Mouse (Mus musculus) A20 (cell line): ENCODE data around the gene Prss16.

Experiments
- DNase-seq: peaks from one replicate; pipeline ENCODE4 v3.0.0-alpha.2; 2011; ENCODE audit warnings: low read depth, low spot score

The Prss16 gene

DNA sequence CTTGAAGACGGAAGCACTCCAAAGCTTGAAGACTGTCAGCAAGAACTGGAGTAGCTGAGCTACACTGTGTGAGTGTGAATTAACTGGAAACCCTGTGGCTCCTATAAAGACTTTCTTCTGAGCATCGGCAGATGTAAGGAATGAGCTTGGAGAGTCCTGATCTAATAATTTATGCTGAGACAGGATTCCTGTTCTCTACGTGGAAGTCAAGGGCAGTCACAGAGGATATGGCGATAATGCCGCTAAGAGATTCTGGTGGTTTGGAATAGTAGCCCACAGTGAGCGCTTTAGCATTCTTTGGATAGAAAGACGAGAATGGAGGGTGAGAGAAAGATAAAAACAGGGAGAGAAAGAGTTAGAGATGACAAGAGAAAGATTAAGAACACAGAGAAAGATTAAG, 1.7 kb downstream of the Prss16 start:
- DNase-seq, result no peak

DNA sequence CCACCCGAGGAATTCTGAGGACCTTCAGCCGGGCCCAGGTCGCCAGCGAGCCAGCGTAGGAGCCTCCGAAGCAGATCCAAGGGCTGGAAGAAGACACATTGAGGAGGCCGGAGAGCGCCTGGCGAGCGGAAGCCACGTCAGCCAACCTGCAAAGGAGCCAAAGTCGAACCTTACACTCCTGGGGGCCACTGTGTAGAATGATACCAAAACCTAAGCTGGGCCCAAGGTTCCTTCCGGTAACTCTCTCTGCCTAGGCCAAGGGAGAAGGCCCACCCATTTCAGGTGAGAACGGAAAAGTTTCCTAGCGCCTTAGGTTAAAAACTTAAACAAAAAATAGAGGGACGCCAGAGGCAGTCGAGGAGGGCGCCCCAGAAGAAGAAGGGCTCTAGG, 2.4 kb downstream of the Prss16 start:
- DNase-seq, result no peak

DNA sequence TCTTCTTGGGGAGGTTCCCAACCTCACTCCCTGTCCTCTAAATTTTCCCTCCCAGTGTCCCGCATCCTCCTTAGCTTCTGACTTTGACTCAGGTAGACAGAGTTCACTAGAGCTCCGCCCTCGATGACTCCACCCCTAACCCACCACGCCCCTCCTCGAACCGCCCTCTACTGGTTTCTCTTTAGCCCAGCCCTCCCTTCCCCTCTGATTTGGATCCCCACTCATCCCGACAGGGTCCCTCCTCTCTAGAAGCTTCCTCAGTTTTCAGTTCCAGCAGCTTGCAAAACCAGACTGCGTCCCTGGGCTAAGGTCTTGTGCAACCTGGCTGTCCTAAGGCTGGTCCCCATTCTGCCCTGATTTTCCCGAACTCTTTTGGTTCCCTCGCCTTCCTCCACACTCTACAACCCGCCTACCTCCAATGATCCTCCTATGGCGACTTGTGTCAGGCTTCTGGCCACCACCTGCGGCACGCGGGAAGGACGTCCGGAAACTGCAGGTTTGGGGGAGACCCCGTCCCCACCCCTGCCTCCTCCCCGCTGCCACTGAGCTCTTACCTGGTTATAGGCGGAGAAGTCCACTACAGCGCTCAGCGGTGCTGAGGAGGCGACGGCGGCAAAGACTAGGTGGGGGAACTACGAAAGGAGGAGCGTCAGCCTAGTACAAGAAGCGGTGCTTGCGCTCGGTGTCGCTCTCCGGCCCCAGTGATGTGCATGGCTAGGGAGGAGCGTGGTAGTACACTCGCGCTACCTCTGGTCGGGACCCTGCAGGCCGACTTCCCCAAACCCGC, 3.0 kb downstream of the Prss16 start:
- DNase-seq, result peak; percentile 92

DNA sequence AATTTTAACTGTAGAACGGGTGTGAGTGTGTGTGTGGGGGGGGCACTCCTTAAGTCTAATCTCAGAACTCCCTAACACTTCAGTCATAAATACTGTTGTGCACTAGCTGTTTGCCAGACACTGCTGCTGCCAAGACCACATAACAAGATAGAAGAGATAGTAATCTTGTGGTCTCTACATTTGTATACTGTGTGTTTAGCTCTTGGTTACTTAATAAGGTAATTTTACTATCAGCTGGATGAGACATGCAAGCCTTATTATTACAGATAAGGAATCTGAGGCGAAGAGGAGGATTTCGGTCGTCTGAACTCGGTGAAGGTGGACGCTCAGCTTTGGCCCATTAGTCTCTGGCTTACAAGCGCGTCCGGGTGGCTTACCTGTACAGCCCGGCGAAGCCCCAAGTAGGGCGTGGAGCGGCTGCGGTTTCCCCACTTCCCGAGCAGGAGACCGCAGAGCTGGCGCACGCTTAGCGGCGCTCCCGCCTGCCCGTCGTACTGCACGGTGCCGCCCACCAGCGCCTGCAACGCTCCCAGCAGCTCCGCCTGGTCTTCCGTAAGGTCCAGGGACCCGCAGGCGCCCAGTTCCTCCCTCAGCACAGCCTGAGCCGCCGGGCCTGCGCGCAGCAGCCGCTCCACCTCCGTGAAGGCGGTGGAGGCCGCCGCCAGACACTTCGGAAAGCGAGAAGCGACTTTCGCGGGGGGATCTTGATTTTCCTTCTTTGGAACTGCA, 3.8 kb downstream of the Prss16 start:
- DNase-seq, result peak; percentile 88

DNA sequence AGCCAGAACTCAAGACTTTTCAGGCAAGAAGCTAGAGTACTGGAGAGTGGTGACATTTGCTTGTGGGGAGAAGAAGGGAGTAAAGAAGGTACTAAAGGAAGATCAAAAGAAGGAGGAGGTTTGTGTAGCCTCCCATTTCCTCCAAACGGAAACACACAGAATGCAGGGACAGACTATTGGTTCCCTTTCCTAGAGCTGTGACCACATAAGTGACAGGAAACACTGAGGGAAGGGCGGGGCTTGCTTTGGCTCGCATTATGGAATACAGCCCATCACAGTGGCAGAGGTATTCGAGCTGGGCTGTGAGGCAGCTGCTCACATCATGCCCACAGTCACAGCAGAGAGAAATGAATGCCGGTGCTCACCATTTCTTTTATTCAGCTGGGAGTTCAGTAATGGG, 7.7 kb downstream of the Prss16 start:
- no peak for DNase-seq

DNA sequence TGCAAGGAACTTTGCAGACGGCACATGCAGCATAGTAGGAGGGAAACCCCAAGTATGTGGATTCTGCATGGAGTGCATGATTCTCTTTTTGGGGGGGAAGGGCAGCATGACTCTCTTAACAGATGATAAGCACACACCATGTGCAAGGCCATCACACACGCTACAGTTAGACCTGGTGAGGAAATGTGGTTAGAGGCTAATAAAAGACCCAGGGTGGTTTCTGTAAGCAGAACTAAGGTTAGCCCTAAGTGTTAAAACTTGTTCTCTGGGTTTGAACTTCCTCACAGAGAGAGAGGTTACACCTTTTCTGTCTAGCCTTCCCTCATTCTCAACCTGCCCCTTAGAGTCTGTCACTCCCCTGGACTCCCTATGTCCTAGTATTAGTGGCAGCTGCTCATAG, 8.2 kb downstream of the Prss16 start:
- no peak for DNase-seq

DNA sequence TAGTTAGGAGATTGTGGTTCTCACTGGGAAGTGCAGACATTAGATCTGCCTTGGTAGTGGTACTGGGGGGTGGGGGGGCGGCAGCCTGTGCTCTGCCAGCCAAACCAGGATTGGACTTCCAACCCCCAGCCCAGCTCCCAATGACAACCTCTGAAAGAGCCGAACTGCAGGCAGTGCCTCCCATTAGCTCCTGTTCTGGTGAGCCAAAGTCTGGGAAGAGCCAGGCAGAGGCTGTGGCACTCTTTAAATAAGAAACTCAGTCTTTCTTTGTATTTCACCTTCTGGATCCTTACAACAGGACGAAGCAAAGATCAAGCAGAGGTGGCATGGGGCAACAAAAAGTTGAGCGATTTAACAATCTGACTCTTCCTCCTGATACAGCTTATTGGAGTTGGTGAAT, 10.4 kb downstream of the Prss16 start:
- DNase-seq, result no peak

DNA sequence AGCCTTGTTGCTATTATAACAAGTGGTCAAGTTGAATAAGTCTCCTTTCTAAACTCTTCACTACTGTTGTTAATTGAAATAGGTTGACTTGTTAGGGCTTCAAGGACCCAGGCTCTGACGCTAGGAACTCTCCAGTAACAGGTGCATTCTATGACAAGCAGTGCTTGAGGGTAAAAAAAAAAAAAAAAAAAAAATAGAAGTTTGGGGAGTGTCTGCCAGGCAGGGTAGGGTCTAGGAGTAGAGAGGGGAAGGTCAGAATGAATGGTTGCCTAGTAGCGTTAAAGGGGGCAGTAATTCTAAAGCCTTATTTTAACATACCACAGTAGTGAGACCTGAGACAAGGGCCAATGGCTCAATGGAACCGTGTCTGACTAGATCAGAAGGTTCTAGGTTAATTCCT, 11.1 kb downstream of the Prss16 start:
- no peak for DNase-seq

DNA sequence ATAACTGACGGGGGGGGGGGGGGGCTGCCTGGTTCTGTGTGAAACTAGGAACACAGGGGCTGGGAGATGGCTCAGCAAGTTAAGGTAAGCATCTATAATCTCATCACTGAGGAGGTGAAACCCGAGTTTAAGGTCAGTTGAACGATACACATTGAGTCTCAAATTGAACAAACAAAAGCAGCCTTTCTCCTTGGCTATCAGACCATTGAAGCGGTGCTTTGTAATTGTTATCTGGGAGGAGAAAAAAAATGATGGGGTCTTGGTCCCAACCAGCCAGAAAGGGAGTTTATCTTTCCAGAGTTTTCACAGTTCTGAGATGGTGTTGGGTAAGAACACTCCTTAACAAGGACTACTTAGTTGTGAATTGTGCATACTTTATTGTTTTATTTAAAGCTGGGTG, 11.7 kb downstream of the Prss16 start:
- no peak for DNase-seq

DNA sequence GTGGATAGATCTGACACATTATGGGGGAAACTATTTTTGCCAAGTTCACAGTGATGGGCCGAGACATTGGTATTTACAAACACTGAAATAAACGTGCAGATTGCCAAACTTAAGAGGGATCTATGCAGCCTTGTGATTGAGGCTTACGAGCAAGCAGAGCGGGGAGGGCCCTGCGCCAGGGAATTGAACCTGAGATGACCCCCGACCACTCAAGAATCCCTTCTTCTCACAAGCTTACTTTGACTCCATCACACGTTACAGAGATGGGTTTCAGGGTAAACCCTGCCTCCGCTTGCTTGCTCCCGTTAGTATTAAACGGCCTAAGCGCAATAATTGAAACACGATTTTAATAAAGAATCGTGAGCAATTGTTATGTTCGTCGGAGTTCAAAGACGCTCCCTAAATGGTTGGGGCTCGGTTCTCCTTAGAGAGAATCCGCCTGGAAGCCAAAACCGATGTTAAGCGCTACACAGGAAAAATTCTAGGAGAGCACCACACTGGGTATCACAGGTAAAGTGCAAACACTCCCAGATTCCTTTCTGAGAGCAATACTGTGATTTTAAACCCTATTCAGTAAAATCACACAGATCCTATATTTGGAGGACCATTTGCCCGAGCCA, 12.2 kb downstream of the Prss16 start:
- no peak for DNase-seq

DNA sequence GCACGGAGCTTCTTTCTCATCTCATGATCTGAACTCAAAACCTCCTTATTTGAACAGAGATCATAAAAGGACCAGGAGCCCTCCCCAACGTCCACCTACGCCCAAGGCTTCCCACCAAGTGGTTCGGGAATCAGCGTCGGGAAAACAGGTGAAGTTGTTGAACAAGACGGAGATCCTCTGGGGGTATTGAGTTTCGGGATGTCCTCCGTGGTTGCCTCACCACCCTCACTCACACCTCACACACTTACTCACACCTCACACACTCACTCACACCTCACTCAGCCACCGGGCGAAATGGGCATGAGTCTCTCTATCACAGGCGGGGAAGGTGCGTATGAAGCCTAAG, 12.7 kb downstream of the Prss16 start:
- DNase-seq, result no peak

DNA sequence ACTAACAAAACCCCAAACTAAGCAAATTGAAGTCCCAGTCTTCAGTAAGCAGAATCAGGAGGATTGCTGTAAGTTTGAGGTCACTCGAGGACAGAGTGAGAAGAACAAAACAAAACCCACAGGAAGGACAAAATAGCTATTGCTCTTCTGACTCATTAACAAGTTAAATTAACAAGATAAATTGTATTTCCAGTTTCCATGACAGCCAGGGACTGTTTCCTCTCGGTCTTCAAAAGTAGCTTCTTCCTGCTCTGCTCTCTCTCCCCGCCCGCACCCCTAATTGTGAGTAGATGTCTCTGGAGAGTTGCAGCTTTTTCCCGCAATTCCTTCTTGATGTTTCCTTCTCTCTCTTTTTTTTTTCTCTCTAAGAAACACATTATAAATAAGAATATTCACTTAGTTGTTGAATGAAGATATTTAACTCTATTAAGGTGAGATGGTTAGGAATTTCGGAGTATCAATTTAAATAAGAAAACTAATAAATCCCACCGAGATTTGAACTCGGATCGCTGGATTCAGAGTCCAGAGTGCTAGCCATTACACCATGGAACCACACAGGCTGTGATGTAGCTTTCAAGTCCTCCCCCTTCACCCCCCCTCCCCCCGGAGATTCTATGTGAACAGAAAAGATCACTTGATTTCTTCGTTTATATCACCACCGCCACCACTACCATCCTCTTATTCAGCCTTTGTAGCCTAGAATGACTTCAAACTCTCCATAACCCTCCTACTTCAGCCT, 13.3 kb downstream of the Prss16 start:
- DNase-seq, result peak; percentile 79

DNA sequence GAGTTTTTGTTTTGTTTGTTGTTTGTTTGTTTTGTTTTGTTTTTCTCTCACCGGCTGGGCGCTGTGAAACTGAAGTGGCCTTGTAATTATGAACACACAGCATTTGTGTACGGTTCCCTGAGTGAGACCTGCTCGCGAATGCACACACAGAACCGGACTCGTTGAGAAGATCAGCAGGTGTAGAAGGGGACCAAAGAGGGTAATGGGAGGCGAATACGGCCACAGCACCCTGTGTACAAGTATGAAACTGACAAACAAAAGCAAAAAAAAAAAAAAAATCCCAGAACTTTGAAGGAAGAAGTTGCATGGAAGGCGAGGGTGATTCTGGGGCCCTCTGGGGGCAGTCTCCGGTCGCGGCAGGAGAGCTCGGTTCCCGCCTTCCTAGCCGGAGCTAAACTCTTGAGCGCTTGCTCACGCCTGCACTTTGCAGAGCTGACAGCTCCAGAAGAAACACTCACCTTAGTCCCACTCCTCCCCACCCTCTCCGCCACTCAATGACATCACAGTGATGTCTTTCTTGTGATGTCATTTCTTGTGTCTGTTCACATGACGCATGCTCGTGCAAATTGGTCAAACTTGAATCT, 14.1 kb downstream of the Prss16 start:
- peak; percentile 86 for DNase-seq

DNA sequence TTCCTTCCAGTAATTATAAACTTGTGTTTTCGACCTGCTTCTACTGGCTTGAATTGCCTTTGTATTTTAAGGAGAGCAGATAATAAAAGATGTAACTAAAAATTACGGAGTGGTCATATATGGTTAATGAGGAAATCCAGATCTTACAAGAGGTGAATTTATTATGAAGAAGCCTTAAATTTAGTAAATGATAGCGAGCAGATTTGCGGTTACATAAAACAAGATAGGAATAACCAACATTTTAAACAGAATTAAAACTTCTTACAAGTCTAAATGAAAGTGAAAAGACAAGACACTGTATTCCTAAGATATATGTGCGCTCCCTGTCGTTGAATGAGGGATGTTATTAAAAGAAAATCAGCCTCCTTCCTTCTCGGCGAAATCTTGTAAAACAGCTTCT, 14.6 kb downstream of the Prss16 start:
- DNase-seq, result no peak

DNA sequence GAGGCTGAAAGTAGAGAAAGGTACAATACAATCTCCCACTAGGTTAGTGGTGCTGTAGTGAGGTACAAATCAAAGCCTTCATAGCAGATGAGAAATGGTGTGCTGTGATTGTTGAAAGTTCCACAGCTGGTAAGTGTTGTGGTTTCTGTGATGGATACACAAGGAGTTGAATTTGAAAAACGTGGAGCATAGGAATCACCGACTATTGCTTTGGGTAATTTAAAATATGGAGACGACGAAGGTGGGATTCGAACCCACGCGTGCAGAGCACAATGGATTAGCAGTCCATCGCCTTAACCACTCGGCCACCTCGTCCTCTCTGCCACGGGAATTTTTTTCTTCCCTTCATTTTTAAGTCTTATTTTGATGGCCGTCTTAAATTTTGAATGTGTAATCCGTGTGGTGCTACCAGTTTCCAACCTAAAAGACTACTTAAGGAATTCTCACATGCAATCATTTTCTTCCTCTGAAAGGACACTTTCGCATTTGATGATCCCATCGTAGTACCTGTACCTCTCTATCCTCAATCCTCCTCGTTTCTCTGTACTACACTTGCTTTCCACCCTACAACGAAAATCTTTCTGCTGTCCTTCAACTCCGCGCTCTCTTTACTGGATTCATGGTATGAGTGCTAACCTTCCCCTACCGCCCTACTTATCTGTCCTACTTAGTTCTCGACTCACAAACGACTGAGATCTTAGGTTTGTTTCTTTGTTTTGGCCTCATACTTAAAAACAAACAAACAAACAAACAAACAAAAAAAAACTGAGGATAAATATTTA, 15.4 kb downstream of the Prss16 start:
- DNase-seq, result peak; percentile 72

DNA sequence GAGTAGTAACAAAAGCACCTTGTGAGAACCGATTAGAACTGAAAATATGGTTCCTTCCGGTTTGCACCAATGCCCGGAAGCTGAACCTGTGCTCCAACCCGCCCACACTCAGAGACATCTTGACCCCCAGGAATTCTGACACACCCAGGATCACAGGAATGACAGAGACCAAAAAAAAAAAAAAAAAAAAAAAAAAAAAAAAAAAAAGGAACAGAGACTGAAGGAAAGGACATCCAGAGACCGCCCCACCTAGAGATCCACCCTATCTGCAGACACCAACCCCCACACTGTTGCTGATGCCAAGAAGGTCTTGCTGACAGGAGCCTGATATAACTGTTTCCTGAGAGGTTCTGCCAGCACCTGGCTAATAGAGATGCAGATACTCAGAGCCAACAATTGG, 17.0 kb downstream of the Prss16 start:
- no peak for DNase-seq

DNA sequence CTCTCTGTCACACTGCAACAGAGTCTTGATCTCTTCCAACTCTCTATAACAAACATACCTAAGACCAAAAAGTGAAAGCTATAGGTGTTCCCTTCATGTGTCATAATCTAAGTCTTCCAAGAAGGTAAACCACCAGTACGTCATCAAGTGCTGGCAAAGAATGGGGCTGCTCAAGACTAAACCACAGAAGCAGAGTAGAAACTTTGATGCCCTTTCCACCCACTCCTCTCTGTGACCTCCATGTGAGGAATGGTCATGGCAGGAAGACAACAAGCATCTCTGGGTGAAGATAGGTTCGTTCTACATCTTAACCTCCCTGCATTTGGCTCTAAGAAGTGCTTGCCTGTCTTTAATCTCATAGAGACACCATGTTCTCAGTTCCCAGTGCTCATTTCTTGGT, 25.1 kb downstream of the Prss16 start:
- DNase-seq, result no peak

DNA sequence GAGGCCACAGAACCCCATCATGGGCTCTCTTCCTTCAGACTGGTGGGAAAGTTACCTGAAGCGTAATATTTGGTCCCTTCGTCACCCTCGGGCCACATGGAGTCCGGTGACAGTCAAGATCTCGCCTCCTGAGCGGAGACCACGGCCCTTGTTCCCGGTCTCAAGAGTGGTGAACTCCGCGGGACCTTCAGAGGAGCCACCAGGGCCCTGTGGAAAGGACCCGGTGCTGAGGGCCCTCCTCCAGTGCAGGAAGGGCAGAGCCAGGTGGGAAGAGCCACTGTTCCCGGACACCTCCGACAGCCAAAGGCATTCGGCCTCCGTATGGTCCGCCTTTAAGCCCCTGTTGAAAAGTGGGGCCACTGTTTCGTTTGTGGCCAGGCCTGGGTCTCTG, 27.7 kb downstream of the Prss16 start:
- DNase-seq, result no peak

DNA sequence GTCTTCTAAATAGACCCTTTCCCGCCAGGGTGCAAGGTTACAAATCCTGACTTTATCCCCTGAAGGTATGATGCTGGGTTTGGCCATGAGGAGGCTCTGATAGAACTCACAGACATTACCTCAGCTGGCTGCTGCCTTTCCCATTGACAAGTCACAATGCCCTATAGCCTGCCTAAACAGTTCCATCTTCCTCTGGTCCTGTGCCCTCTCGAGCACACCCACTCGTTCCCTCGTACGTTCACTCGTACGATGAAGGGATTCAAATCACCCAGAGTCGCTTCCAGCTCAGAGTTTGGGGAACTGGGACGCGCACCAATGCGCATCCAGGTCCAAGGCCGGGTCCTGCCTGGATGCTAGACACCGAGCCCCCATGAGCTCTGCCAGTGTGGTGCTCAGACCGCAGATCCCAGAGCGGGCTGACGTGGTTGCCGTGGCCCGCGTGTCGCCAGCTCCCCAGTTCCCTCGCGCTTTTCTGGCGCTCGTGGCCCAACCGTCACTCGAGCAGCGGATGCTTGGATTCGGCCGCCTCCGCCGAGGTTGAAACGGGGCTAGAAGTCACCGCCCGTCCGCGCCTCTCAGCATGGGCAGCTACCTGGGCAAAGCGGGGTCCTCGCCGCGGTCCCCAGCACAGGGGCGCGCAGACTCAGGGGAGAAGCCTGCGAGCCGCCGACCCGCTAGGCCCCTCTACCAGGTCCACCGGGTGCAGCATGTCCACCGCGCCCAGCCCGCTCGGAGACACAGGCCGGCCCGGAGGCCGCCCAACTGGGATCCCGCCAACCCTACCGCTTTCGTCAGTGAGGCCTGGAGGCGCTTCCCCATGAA, 28.4 kb downstream of the Prss16 start, which contains the start of gene Pom121l2:
Pom121l2 (plus strand) TSS at position 214 of the 822 bp plus-strand sequence.
- no peak for DNase-seq
